15 mouse cellular contexts compared by ENCODE assay signal in the genomic region with DNA sequence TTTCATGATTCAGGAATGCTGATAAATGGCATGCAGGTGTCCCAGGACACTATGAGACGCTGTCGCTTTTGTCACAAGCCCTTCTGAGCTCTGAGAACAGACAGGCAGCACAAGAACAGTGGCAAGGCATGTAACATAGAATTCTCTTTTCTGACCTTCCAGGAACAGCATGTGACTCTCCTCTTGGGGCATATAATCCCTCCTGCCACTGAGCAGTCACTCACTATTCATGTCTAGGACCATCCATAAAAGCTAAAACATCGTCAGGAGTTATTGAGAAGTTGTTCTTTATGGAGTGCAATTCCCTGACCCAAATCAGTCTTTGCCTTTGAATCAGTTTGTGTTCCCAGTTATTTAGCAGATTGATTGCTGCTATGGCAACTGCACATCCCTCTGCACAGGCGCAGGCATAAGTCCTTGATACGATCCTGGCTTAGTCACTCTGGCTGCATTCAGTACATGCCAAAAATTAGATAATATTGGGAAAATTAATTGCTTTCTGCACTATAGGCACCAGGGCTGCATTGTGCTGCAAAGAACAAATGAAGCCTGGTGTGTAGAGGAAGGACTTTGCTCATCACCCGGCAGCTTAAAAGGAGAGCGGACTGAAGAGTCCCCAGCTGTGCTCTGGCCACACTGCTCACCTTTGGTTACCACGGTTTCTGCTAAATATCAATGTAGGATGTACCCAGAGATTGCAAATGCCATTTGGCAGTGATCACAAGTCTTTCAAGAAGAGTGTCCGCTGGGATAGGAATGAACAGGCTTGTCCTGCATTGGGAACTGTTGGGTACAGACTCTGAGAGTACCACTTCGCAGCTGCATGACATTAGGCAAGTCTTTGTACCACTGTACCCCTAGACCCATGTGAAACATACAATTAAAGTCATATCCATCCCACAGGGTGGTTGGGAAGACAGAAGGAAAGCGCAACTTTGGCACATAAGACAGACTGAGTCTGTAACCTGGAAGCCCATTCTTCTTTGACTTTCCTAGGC.
DNase-seq lines count a peak whose midpoint lies in the region; ATAC-seq and TF ChIP-seq lines count a peak whose summit lies in the region.
"Had no signal": no experiment of that assay in that cellular context is flagged by ENCODE, and none has a peak within 500 bp of the region (broad histone marks: within the 10 kb centered on the region; RNA-seq: fewer than 3 reads in every experiment).

No protein-coding gene starts in this region.

- no peak overlapping the region for H3K27ac ChIP-seq in midbrain, embryonic 12.5 days (replicated peaks)
- H3K27ac ChIP-seq in midbrain, embryonic 11.5 days (ENCODE audit: low read depth, low read length): no peak overlapping the region
- H3K27ac ChIP-seq: embryonic facial prominence, embryonic 12.5 days; liver, embryonic 12.5 days had no signal

- intact Hi-C loops in heart, postnatal 14 days (cut with DNase I): no loop called here

- TF ChIP-seq POLR2A in lung, adult 2 months (IDR thresholded peaks at IDR 0.05; ENCODE audit: borderline replicate concordance, extremely low read depth, low read depth, low read length): no peak

- H3K9ac ChIP-seq in midbrain, embryonic 12.5 days (replicated peaks): no peak overlapping the region
- no peak overlapping the region for H3K9ac ChIP-seq in midbrain, embryonic 11.5 days (ENCODE audit: low read length)
- H3K9ac ChIP-seq: embryonic facial prominence, embryonic 12.5 days; heart, embryonic 12.5 days; liver, embryonic 12.5 days had no signal

- H3K4me1 ChIP-seq in midbrain, embryonic 12.5 days: 0 out of 2 replicates have a peak, but pooled peaks cover 7% of the 10 kb centered on the region
- no peaks in the 10 kb centered on the region for H3K4me1 ChIP-seq in midbrain, embryonic 11.5 days (ENCODE audit: control insufficient read depth, insufficient read depth, low read length)
- H3K4me1 ChIP-seq in lung, adult 2 months (ENCODE audit: control insufficient read depth, insufficient read depth, low read length): no peaks in the 10 kb centered on the region
- H3K4me1 ChIP-seq: embryonic facial prominence, embryonic 12.5 days; heart, embryonic 12.5 days; liver, embryonic 12.5 days had no signal

- H3K27me3 ChIP-seq in midbrain, embryonic 12.5 days: no peaks in the 10 kb centered on the region
- H3K27me3 ChIP-seq in midbrain, embryonic 11.5 days (ENCODE audit: control insufficient read depth, insufficient read depth, low read length): no peaks in the 10 kb centered on the region
- H3K27me3 ChIP-seq: embryonic facial prominence, embryonic 12.5 days; heart, embryonic 12.5 days; liver, embryonic 12.5 days had no signal

- 81% methylated on average over 11 of the region's 11 CpGs for WGBS in midbrain, embryonic 12.5 days
- WGBS in midbrain, embryonic 11.5 days: 90% methylated on average over 11 of the region's 11 CpGs
- WGBS in lung, adult 2 months: 83% methylated on average over 11 of the region's 11 CpGs

- H3K4me3 ChIP-seq in midbrain, embryonic 12.5 days: no peak overlapping the region
- H3K4me3 ChIP-seq in midbrain, embryonic 11.5 days (ENCODE audit: low read depth, low read length): no peak overlapping the region
- no peak overlapping the region for H3K4me3 ChIP-seq in lung, adult 2 months (replicated peaks; ENCODE audit: extremely low read depth, low read depth, low read length)
- H3K4me3 ChIP-seq: embryonic facial prominence, embryonic 12.5 days; heart, embryonic 12.5 days; liver, embryonic 12.5 days had no signal

- H3K9me3 ChIP-seq in midbrain, embryonic 12.5 days: no peaks in the 10 kb centered on the region
- H3K9me3 ChIP-seq in midbrain, embryonic 11.5 days (ENCODE audit: control insufficient read depth, low read length): no peaks in the 10 kb centered on the region
- H3K9me3 ChIP-seq: embryonic facial prominence, embryonic 12.5 days; heart, embryonic 12.5 days; liver, embryonic 12.5 days had no signal

- DNase-seq in adrenal gland, adult 2 months: peak; percentile 15
- no peak for DNase-seq in adrenal gland, postnatal 4 days (ENCODE audit: low spot score in 2 of 2)
- DNase-seq in midbrain, embryonic 11.5 days (ENCODE audit: low spot score, missing footprints): no peak
- peak; percentile 37 for DNase-seq in layer of hippocampus, adult 9-10 months (ENCODE audit: low spot score)
- no peak for DNase-seq in heart, postnatal 14 days
- no peak for DNase-seq in heart, adult 9 months (ENCODE audit: low spot score in 2 of 2)
- no peak for DNase-seq in lung, adult 2 months
- DNase-seq: cerebellum, postnatal 25 days; gastrocnemius, postnatal 25 days; right cerebral cortex, postnatal 14 days; thymus, adult 18-20 months had no signal

- H3K4me2 ChIP-seq in midbrain, embryonic 12.5 days (replicated peaks): no peak overlapping the region
- H3K4me2 ChIP-seq in midbrain, embryonic 11.5 days: no peak overlapping the region
- H3K4me2 ChIP-seq: embryonic facial prominence, embryonic 12.5 days; heart, embryonic 12.5 days; liver, embryonic 12.5 days had no signal

- TF ChIP-seq CTCF in lung, adult 2 months (IDR thresholded peaks at IDR 0.05; ENCODE audit: insufficient read depth, low read length): no peak

- ATAC-seq in midbrain, embryonic 12.5 days (ENCODE audit: low FRiP score, low read depth): 0 out of 2 replicates have a peak, but pooled peaks have one; percentile 6
- ATAC-seq in midbrain, embryonic 11.5 days (ENCODE audit: low FRiP score): no peak; the same call in 1 of the 2 replicates
- ATAC-seq: liver, embryonic 12.5 days had no signal

- no peaks in the 10 kb centered on the region for H3K36me3 ChIP-seq in midbrain, embryonic 12.5 days
- no peaks in the 10 kb centered on the region for H3K36me3 ChIP-seq in midbrain, embryonic 11.5 days (ENCODE audit: control insufficient read depth, insufficient read depth, low read length)
- H3K36me3 ChIP-seq: embryonic facial prominence, embryonic 12.5 days; heart, embryonic 12.5 days; liver, embryonic 12.5 days had no signal

Comparison
In these comparisons a context has a peak if more than half of its experiments do, and no peak if none do; other contexts are left out.
1. DNase-seq: peak in adrenal gland, adult 2 months (single experiment) and layer of hippocampus, adult 9-10 months (single experiment); none in adrenal gland, postnatal 4 days (0 of 2), midbrain, embryonic 11.5 days (single experiment), heart, postnatal 14 days (0 of 2), heart, adult 9 months (0 of 2) and lung, adult 2 months (single experiment).